Mouse (Mus musculus) thymus, adult 18-20 months (tissue): ENCODE measurements around the gene Pde5a.
A peak's percentile ranks its signal among the peaks of the same experiment; 100 is the strongest.

Experiments used
- DNase-seq, 2 experiments: peaks; one replicate each; pipeline ENCODE4 v3.0.0; 2022; ENCODE audit warnings: mixed read lengths in 2 of 2

Gene Pde5a

GRCm38 (mm10) chr3:122728852-122729600 lies at the start of gene Pde5a:
Pde5a (plus strand) TSS chr3:122728947.
- peak; percentile 73 to 74 for DNase-seq

GRCm38 (mm10) chr3:122680851-122681250 lies 47.9 kb upstream of the Pde5a start:
- no peak for DNase-seq

- DNase-seq, result no peak
Measured at GRCm38 (mm10) chr3:122682352-122682751, 46.4 kb upstream of the Pde5a start.

- no peak for DNase-seq
Measured at GRCm38 (mm10) chr3:122684832-122685231, 43.9 kb upstream of the Pde5a start.

- no peak for DNase-seq
Measured at GRCm38 (mm10) chr3:122693039-122693438, 35.7 kb upstream of the Pde5a start.

- no peak for DNase-seq
Measured at GRCm38 (mm10) chr3:122695870-122696269, 32.9 kb upstream of the Pde5a start.

- DNase-seq, result no peak
Measured at GRCm38 (mm10) chr3:122696672-122697071, 32.1 kb upstream of the Pde5a start.

- no peak for DNase-seq
Measured at GRCm38 (mm10) chr3:122704209-122704608, 24.5 kb upstream of the Pde5a start.

GRCm38 (mm10) chr3:122705246-122705645 lies 23.5 kb upstream of the Pde5a start:
- DNase-seq, result no peak

- no peak for DNase-seq
Measured at GRCm38 (mm10) chr3:122708485-122708884, 20.3 kb upstream of the Pde5a start.

GRCm38 (mm10) chr3:122710141-122710540 lies 18.6 kb upstream of the Pde5a start:
- no peak for DNase-seq

- DNase-seq, result no peak
Measured at GRCm38 (mm10) chr3:122718631-122719030, 10.1 kb upstream of the Pde5a start.

GRCm38 (mm10) chr3:122721522-122721921 lies 7.2 kb upstream of the Pde5a start:
- no peak for DNase-seq

- DNase-seq, result peak; percentile 30
Measured at GRCm38 (mm10) chr3:122729601-122729959, 833 bp downstream of the Pde5a start.

GRCm38 (mm10) chr3:122729960-122730740 lies 1.4 kb downstream of the Pde5a start:
- peak; percentile 39 to 45 for DNase-seq

- no peak for DNase-seq
Measured at GRCm38 (mm10) chr3:122730741-122731235, 2.0 kb downstream of the Pde5a start.

- no peak for DNase-seq
Measured at GRCm38 (mm10) chr3:122733806-122734205, 5.1 kb downstream of the Pde5a start.

- DNase-seq, result no peak
Measured at GRCm38 (mm10) chr3:122734329-122734728, 5.6 kb downstream of the Pde5a start.

GRCm38 (mm10) chr3:122739460-122739859 lies 10.7 kb downstream of the Pde5a start:
- DNase-seq, result no peak

- no peak for DNase-seq
Measured at GRCm38 (mm10) chr3:122744265-122744664, 15.5 kb downstream of the Pde5a start.

GRCm38 (mm10) chr3:122747921-122748700 lies 19.4 kb downstream of the Pde5a start:
- no peak for DNase-seq

- DNase-seq, result no peak
Measured at GRCm38 (mm10) chr3:122763240-122763761, 34.6 kb downstream of the Pde5a start.

GRCm38 (mm10) chr3:122763768-122764167 lies 35.0 kb downstream of the Pde5a start:
- no peak for DNase-seq
